Mouse (Mus musculus): ENCODE results near the gene Ndufa6.

DNA sequence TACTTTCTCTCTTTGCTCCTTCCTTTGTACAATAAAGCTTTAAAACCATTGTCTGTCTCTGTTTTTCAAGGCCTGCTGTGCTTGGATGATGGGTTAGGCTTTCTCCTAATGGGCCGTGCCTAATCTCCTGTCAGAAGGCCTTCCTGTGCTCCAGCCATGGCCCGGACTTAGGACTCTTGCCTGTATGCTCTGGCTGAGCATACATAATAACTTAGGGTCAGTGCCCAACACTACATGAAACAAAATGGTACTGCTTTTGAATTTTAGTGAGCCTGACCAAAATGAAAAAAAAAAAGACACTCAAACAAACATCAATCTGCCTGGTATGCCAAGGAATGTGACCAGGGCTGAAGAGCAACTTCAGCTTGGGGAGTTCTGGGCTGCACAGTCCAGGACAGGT is 47.4 kb upstream of the Ndufa6 start:
- TF ChIP-seq CTCF (IDR thresholded peaks at IDR 0.05; ENCODE audit: control insufficient read depth, insufficient read depth, low read length), result no peak
- no peak for TF ChIP-seq POLR2A (IDR thresholded peaks at IDR 0.05; ENCODE audit: borderline replicate concordance, control insufficient read depth, low read depth, low read length)

Measured in bone marrow, adult 2 months (tissue).